Mouse (Mus musculus): Measurements from ENCODE around the gene Pop4.

DNA sequence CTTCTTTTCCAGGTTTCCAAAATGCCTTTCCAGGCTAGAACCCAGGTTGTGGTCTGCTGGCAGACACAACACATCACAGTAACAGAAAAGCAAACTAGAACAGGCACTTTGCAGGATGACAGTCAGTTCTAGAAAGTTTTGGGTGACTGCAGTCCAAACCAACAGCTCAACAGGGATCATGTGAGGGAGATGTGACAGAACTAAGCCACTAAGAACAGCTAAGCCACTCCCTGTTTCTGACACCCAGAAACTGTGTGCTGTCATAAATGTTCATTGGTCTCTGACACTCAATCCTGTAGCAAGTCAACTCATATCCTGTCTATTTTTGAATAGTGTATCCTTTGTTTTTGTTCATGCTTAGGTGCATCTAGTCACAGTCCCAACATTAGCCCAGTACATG, 34.1 kb downstream of the Pop4 start:
- TF ChIP-seq CTCF (IDR thresholded peaks at IDR 0.05) (no peak), EP300 (IDR thresholded peaks at IDR 0.05) (no peak)
